Mouse (Mus musculus) embryonic fibroblast, embryonic 13.5 days (primary cell): ENCODE measurements at regions not wholly inside any gene's neighbourhood (a gene's known extent, or its start where the extent isn't known, plus 50 kb on each side); places are given as distances from the start of the nearest gene placed in this dataset.

Source experiments
- CTCF ChIP-seq: IDR thresholded peaks from 2 replicates; pipeline ENCODE4 v1.5.1; 2011; ENCODE audit warnings: mild to moderate bottlenecking, control low read depth, low read length, moderate library complexity, borderline replicate concordance; ENCODE audit not compliant: insufficient read depth
- POLR2A ChIP-seq: IDR thresholded peaks from 2 replicates; pipeline ENCODE4 v1.6.1; 2011; ENCODE audit warnings: low read depth, mild to moderate bottlenecking, control low read depth, low read length, moderate library complexity

DNA sequence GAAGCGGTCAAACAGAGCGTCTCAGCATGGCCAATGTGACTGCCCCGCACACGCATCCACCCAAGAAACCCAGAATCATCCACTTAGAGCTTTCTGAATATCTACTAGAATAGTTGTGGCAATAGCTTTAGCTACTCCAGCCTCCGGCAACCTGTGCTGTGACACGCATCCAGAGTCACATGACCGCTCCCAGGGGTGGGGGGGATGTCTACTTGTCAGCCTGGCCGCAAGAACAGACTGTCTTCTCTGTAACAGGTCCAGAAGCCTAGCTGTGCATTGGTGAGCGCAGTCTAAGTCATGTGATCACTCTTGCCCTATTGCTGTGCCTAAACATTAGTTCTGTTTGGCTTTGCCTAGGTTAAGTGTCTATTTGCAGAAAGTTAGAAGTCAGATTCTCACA lies 137.5 kb downstream of the Zfp706 start:
- TF ChIP-seq CTCF (no peak), POLR2A (no peak)
